Mouse (Mus musculus): Measurements from ENCODE around the gene Napepld.

DNA sequence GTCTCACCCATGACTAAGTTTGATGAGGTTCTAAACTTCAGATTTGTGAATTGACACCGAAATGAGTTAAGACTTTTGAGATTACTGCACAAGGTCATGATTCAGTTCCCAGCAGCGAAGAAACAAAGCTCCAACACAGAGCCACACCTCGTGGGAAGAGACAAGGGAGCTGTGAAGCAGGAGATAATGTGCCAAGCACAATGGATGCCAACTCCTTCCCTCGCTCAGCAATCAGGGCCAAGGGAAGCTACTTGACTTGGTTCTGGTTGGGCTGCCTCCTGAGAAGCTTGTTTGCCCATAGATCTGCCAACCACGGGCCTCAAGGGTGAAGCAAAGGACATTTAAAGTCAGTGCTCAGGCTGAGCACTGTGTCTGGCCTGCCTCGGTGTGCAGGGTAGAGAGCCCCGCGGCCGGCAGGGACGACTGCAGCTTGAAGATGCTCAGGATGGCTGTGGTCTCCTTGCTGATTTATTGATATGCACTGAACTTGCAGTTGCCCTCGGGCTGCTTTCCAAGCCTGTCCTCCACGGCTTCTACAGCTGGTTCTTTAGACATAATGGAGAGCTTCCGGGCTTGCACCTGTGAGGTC is 11.0 kb upstream of the Napepld start:
- TF ChIP-seq CTCF (IDR thresholded peaks at IDR 0.05; ENCODE audit: control insufficient read depth, insufficient read depth, low read length) = no peak
- no peak for TF ChIP-seq POLR2A (IDR thresholded peaks at IDR 0.05; ENCODE audit: borderline replicate concordance, control insufficient read depth, low read depth, low read length)
